Mouse (Mus musculus) left cerebral cortex, adult 11 months (tissue): Measurements from ENCODE around the gene Olfr199.
"Not testable (repeated sequence)": the region's sequence is repeated elsewhere in the genome, so short reads cannot be mapped to it uniquely, and the experiment has no call there.

Experiments
- DNase-seq: peaks from one replicate; pipeline ENCODE4 v3.0.0; 2022; ENCODE audit warnings: low spot score

Olfr199 gene

DNA sequence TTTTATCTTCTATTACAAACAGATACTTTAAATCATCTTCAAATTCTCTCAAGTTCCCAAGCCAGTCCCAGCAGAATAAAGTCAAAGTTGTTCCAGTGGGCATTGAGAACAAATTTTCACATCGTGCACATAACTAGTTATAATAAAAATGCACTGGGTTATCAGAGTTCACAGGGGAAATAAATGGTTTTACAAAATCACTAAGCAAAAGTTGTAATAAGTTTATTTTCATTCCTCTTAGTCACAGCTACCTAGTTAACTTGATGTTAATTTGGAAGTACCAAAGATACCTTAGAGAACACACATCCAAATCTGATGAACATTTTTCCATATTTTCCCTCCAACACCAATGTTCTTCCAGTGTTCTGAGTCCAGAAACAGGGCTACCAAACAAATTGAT lies at the start of gene Olfr199:
Olfr199 (minus strand) TSS at position 101 of the 400 bp plus-strand sequence.
- DNase-seq: not testable (repeated sequence)

DNA sequence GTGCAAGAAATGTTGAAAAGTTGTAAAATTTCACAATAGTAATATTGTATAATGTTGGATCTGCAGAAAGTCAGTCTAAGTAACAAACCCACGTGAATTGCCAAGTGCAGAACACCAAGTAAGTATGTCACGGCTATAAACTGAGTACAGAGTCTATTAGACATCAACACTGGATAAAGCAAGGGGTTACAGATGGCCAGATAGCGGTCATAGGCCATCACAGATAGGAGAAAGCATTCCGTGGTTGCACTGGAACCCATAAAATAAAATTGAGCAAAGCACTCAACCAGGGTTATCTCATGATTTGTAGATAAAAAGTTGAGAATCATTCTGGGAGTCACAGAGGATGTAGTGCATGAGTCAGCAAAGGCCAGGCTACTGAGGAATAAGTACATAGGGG lies 49.5 kb upstream of the Olfr199 start:
- not testable (repeated sequence) for DNase-seq

DNA sequence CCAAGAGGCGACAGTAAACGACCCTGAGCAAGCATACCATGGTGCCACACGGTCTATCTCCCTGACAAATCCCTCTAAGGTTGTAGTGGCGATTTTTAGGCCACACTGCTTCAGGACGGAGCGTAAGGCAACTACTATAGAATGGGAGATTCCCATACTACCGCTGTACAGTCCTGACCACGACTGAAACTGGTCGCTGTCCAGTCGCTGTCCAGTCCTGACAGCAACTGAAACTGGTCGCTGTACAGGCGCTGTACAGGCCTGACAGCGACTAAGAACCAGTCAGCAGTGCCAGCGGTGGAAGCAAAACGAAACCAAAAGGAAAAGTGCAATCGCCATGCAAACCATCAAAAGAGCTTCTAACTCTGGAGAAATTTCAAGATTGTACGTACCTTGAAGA lies 30.1 kb upstream of the Olfr199 start:
- DNase-seq: no peak

DNA sequence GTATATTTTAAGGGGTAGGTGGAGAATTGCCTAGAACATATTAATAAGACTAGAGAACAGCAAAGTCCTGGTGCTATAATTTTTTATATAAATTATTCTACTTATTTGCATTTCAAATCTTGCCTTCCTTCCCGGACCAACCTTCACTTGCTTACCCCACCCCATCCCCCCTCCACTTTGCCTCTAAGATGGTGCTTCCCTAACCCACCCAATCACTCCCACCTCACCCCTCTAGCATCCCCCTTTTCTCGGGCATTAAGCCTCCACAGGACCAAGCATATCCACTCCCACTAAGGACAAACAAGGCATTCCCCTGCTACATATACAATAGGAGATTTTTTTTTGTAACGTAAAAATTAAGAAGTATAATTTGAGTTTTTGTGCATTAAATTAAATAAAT lies 1.7 kb downstream of the Olfr199 start:
- DNase-seq: not testable (repeated sequence)

DNA sequence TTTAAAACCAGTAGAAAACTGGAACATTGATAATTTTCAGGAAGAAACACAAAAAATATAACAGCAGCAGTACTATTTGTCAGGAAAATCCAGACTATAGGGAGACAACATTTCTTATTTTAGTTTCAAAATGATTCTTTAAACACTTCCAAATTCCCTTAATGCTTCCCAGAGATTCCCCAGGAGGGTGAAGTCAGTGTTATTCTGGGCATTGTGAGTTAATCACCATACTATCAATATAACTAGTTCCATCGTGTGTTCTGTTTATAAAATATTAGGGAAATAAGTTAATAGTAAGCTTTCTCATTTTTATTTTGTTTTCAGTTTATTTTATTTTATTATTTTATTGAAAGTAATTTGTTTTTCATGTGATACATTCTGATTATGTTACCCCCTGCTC lies 16.1 kb downstream of the Olfr199 start, which contains the start of gene Olfr198:
Olfr198 (minus strand) TSS at position 101 of the 400 bp plus-strand sequence.
- DNase-seq: not testable (repeated sequence)

DNA sequence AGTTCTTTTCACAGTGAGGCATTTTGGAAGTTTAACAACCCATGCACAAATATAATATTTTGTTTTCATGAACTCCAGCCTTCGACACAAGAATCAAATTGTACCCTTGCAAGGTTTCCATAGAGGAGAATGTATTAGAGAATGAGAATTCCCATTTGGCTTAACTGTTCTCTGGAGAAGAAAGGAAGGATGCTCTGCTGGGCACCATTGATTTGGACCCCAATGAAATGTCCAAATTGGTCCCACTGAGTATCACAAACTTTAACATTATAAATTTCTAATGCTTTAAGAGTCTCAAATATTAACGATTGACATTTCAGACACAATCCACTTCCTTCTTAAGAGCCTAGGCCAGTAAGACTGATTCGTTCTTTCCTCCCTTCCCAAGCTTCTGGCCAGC lies 49.2 kb downstream of the Olfr199 start, which contains the start of gene Olfr196:
Olfr196 (minus strand) TSS at position 101 of the 400 bp plus-strand sequence.
- no peak for DNase-seq
